Mouse (Mus musculus) lung, adult 2 months (tissue): ENCODE results near the gene Limd1.

ENCODE experiments used
- CTCF ChIP-seq: fragments of 200-500 bp; IDR thresholded peaks from 2 replicates; pipeline ENCODE4 v1.5.1; 2011; ENCODE audit warnings: mild to moderate bottlenecking, low read length, control low read depth; ENCODE audit not compliant: insufficient read depth
- POLR2A ChIP-seq: fragments of 200-500 bp; IDR thresholded peaks from 2 replicates; pipeline ENCODE4 v1.6.1; 2011; ENCODE audit warnings: low read depth, mild to moderate bottlenecking, control low read depth, low read length, borderline replicate concordance; ENCODE audit errors: extremely low read depth

DNA sequence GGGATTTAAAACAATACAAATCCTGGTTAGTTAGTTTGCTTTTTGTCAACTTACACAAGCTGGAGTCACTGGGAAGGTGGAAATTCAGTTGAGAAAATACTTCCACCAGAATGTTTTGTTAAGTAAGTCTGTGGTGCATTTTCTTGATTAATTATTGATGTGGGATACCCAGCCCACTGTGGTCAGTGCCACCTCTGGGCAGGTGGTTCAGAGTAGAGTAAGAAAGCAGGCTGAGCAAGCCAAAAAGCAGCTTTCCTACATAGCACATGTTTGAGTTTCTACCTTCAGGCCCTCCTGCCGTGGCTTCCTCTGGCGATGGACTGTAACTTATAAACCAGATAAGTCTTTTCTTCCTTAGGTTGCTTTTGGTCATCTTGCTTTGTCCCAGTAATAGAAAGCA lies 61.3 kb downstream of the Limd1 start:
- TF ChIP-seq CTCF: no peak
- TF ChIP-seq POLR2A: no peak
